Mouse (Mus musculus): ENCODE data around the gene Usp29. TPM values are rescaled to one million over a fixed set of nuclear protein-coding genes. Genes with fewer than 3 reads are reported as not detected.
"Not testable (repeated sequence)": the region's sequence is repeated elsewhere in the genome, so short reads cannot be mapped to it uniquely, and the experiment has no call there.

Gene Usp29
- polyA plus RNA-seq, 2 experiments from 2014 or later, result not detected

- not testable (repeated sequence) for ATAC-seq
These were observed 148.5 kb downstream of the Usp29 start for GRCm38 (mm10) chr7:6878849-6879248.

DNA sequence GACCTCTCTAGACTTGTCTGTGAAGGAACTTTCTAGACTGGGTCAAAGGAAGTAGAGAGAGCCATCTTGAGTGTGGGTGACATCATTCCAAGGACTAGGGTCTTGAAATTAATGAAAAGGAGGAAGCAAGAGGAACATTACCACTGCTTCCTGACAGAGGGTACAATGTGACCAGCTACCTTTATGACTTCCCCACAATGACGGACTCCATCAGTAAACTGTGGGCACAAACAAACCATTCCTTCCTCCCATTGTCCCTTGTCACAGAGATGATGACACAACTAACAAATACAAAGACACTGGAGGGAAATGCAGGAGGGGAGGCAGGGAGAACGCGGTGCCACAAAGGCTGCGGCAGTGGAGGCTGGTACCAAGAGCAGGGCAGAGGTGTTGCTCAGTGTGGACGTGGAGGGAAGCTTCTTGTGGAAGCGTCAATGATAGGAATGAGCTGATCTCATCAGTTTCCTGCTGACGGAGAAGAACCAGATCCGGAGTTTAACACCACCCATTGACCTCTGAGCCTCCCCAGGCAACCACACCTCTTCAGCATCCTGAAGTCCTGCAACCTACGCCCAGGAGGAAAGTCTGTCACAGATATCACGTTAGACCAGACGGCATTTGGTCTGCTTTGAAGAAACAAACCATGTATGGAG lies 149.3 kb downstream of the Usp29 start:
- ATAC-seq, result no peak

- ATAC-seq, result not testable (repeated sequence)
These were observed 150.5 kb downstream of the Usp29 start for GRCm38 (mm10) chr7:6880918-6881317.

DNA sequence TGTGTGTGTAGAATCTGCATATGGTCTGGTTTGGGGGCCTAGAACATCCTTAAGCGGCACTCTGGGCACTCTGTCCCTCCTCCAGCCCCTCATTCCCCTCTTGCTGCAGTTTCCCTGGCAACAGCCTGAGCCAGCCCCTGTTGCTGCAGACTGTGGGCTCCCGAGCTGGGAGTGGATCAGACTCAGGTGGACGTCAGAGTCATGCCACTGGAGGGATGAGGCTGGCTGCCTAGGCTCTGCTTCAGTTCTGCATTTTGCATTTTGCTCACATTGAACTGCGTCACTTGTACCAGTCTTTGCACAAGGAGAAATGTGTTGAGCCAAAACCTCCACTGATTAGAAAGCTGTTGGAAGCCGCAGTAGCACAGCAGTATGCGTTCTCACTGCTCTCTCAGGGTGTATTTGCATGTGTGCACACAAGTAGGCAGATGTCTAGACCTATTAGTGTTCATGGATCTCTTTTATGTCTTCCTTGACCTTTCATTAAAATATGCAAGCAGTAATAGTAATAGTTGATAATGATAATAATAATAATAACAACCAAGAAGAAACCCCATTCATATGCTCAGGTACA lies 151.2 kb downstream of the Usp29 start:
- no peak for ATAC-seq

- ATAC-seq, result no peak
These were observed 153.2 kb downstream of the Usp29 start for GRCm38 (mm10) chr7:6883376-6884147.

GRCm38 (mm10) chr7:6885416-6885815 lies 155.0 kb downstream of the Usp29 start:
- ATAC-seq, result no peak

GRCm38 (mm10) chr7:6886896-6887295 lies 156.5 kb downstream of the Usp29 start:
- no peak for ATAC-seq

GRCm38 (mm10) chr7:6889871-6890270 lies 159.5 kb downstream of the Usp29 start:
- no peak for ATAC-seq

- ATAC-seq, result no peak
These were observed 160.8 kb downstream of the Usp29 start for GRCm38 (mm10) chr7:6891206-6891605.

DNA sequence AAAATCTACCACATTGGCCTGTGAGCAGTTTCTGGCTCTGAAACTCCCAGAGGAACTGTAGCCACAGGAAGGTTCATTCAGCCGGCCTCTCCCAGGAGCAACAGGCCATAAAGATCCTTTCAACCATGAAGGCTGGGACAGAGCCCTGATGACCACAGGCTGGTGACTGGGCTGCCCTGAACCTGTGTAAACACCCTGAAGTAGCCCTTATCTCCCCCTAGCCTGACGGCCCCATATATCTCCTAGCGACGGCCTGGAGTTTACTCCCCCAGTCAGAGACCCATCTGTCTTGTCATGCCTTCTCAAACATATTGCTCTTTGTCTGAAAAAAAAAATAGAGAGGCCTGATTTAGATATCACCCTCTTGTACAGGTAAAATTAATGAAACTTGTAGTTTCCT lies 166.6 kb downstream of the Usp29 start:
- ATAC-seq, result not testable (repeated sequence)

- no peak for ATAC-seq
These were observed 170.3 kb downstream of the Usp29 start for GRCm38 (mm10) chr7:6900672-6901071.

DNA sequence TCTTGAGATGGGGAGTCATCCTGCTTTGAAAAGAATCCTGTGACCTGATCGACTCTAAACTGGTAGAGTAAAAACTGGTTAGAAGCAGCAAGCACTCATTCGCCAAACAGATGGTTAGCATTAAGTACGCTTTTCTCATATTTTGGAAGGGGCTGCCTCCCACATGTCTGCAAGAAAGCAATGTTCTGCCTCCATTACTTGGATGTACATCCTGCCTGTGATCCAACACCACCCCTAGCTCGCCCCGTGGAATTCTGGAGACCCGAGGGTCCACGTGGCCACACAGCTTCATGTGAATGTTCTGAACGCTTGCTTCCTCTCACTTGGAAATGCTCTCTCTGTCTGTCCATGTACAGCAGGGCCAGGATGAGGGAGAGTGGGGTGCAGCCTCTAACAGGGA lies 173.1 kb downstream of the Usp29 start:
- ATAC-seq, result no peak

GRCm38 (mm10) chr7:6910527-6910926 lies 180.1 kb downstream of the Usp29 start:
- ATAC-seq, result no peak

- ATAC-seq, result no peak
These were observed 181.4 kb downstream of the Usp29 start for GRCm38 (mm10) chr7:6911731-6912130.

DNA sequence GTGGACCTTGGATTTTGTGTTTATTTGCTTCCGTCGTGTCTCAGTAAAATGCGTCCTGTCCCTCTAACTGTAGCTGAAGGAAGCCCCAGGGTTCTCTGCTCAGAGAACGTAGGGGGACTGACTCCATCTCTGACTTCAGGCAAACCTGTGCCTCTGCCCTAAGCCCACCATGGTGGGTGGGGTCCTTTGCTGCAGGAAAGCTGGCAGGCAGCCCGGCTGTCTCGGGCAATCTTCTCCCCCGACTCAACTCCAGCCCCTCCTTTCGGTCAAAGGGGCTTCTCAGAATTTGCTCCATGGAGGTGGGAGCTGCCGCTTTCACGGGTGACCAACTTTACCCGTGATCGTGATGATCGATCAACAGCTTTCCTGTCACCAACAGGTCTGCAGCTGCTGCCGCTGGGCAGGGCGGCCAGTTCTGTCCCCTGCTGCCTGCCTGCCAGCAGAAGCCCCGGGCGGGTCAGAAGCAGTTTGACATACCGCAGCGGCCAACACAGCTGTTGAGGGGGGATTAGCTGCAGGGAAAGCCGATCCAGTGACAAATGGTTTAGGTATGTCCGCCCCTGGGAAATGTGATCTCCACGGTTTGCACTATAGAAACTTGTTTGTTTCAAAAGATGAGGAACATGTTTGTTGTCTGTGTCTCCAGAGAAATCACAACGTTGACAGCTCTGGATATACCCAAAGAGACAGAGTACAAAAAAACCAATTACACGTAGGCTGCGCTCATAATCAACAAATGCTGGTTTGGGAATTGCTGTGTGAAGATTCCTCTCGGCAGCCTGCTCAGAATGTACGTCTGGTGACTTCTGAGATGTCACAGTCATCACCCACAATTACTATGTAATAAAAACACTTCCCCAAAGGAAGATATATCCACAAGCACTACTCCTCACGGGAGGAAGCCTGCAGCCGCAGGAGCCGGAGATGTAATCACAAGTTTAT lies 183.3 kb downstream of the Usp29 start:
- ATAC-seq, result no peak

- no peak for ATAC-seq
These were observed 186.7 kb downstream of the Usp29 start for GRCm38 (mm10) chr7:6917126-6917525.

DNA sequence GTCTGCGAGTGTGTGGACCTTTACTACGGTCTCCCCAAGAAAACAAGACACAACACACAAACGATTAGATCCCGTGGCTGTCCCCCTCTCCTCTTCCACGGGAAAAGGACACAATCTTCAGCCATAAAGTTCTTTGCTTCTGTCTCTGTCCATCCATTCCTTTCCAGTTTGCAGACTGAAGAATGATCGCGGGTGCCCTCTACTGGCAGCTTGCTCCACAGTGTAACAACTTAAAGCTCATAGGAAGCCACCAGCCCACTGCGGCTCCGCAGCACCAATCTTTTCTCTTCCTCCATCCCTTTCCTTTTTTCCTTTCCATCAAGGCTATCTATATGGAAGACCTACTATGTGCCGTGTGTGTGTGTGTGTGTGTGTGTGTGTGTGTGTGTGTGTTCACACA lies 187.9 kb downstream of the Usp29 start:
- no peak for ATAC-seq

DNA sequence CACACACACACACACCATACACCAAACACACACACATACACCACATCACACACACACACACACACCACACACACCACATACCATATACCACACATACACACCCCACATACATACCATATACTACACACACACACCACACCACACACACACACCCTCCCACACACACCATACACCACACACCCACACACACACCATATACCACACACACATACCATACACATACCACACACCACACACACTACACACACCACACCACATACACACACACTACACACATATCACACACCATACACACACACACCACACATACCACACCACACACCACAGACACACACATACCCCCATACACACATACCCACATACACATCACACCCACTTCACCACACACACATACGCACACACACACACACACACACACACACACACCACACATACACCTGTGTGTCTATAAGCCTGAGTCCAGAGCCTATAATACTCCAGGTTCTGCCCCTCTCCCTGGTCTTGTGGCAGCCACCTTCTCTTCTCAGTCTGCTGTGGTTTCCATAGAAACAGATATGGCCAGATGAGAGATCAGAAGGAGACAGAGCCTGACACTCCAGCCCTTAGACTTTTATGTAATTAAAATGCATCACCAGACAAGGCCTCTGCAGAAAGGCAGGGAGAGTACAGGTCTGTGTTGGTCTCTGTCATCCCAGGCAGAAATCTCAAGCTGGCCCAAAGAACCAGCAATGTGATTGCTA lies 188.9 kb downstream of the Usp29 start:
- no peak for ATAC-seq

DNA sequence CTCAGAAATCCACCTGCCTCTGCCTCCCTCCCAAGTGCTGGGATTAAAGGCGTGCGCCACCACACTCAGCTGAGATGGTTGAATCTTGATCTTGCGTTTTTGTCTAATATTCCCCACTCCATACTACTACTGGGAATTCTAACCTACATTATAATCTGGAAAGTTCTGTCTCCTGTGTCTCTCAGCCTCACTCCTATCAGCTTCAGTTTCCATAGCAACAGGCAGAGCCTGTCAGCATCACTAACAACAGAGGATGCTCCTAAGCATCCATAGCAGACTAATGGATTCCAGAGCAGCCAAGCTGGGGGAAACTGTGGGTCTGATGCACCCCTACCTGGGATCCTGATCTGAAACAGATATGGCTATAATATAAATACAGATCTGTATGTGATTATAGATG lies 193.1 kb downstream of the Usp29 start:
- ATAC-seq, result no peak

GRCm38 (mm10) chr7:6925926-6926730 lies 195.8 kb downstream of the Usp29 start:
- no peak for ATAC-seq

- no peak for ATAC-seq
These were observed 196.3 kb downstream of the Usp29 start for GRCm38 (mm10) chr7:6926731-6926995.

Data from activated CD4-positive, CD25-positive, alpha-beta regulatory T cell, adult 4 months (primary cell).